Mouse (Mus musculus) liver (tissue): ENCODE results near the gene Dnah14.

Experiments used
- DNase-seq: peaks from one replicate; pipeline ENCODE4 v3.0.0-alpha.2; 2020; ENCODE audit warnings: mixed read lengths

Dnah14 gene

GRCm38 (mm10) chr1:181576322-181576721 is at the start of gene Dnah14:
TSS of gene Dnah14 (plus strand) at chr1:181576559.
- DNase-seq, result no peak

- no peak for DNase-seq
Observed at GRCm38 (mm10) chr1:181529368-181529767, 47.0 kb upstream of the Dnah14 start.

GRCm38 (mm10) chr1:181535165-181535873 is 41.0 kb upstream of the Dnah14 start:
- DNase-seq, result no peak

- no peak for DNase-seq
Observed at GRCm38 (mm10) chr1:181537627-181538525, 38.5 kb upstream of the Dnah14 start.

- DNase-seq, result peak; percentile 35
Observed at GRCm38 (mm10) chr1:181539846-181540769, 36.3 kb upstream of the Dnah14 start.

- DNase-seq, result peak; percentile 16
Observed at GRCm38 (mm10) chr1:181543711-181544383, 32.5 kb upstream of the Dnah14 start.

- DNase-seq, result peak; percentile 37
Observed at GRCm38 (mm10) chr1:181545044-181545772, 31.2 kb upstream of the Dnah14 start.

GRCm38 (mm10) chr1:181549987-181550386 is 26.4 kb upstream of the Dnah14 start:
- DNase-seq, result no peak

GRCm38 (mm10) chr1:181550826-181551225 is 25.5 kb upstream of the Dnah14 start:
- DNase-seq, result no peak

GRCm38 (mm10) chr1:181552533-181553410 is 23.6 kb upstream of the Dnah14 start:
- DNase-seq, result no peak

- no peak for DNase-seq
Observed at GRCm38 (mm10) chr1:181555475-181555874, 20.9 kb upstream of the Dnah14 start.

GRCm38 (mm10) chr1:181559655-181560054 is 16.7 kb upstream of the Dnah14 start:
- DNase-seq, result no peak

- no peak for DNase-seq
Observed at GRCm38 (mm10) chr1:181560325-181560724, 16.0 kb upstream of the Dnah14 start.

- no peak for DNase-seq
Observed at GRCm38 (mm10) chr1:181560896-181561767, 15.2 kb upstream of the Dnah14 start.

GRCm38 (mm10) chr1:181561768-181562444 is 14.5 kb upstream of the Dnah14 start:
- no peak for DNase-seq

- DNase-seq, result no peak
Observed at GRCm38 (mm10) chr1:181569447-181569846, 6.9 kb upstream of the Dnah14 start.

- no peak for DNase-seq
Observed at GRCm38 (mm10) chr1:181583152-181583551, 6.8 kb downstream of the Dnah14 start.

GRCm38 (mm10) chr1:181589116-181589515 is 12.8 kb downstream of the Dnah14 start:
- no peak for DNase-seq

- no peak for DNase-seq
Observed at GRCm38 (mm10) chr1:181599376-181599775, 23.0 kb downstream of the Dnah14 start.
